Comparison of ENCODE assay signal across 8 mouse cellular contexts in the genomic region with DNA sequence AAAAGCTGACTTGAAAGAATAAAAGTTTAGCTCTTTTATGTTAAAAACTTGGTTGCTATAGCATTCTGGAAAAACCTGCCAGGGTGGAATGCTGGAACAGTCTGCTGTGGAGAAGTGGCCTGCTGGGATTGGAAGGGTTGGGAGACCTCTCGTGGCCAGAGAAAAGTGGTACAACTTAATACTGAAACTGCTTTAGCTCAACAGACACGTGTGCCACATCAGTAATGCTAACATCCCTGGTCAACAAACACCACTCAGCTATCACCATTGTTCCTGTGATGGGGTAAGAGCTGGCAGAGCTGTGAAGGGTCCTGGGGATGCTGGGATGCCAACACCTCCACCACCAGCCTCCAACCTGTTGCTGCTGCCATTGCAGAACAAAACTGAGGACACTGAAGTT. TPM values are rescaled to one million over a fixed set of nuclear protein-coding genes. Genes with fewer than 3 reads are reported as not detected.
DNase-seq lines count a peak whose midpoint lies in the region; ATAC-seq lines count a peak whose summit lies in the region.

No protein-coding gene starts in this region.

- H3K4me1 ChIP-seq in heart, embryonic 12.5 days (replicated peaks), result no peaks in the 10 kb centered on the region
- H3K4me1 ChIP-seq in kidney, embryonic 16.5 days (ENCODE audit: insufficient read depth, low read length), result no peaks in the 10 kb centered on the region

- H3K27ac ChIP-seq in heart, embryonic 12.5 days (ENCODE audit: poor library complexity, severe bottlenecking), result no peak overlapping the region
- no peak overlapping the region for H3K27ac ChIP-seq in kidney, embryonic 16.5 days (ENCODE audit: low read length)

- H3K9ac ChIP-seq in heart, embryonic 12.5 days, result no peak overlapping the region
- no peak overlapping the region for H3K9ac ChIP-seq in kidney, embryonic 16.5 days (replicated peaks; ENCODE audit: low read length)

- H3K4me2 ChIP-seq in heart, embryonic 12.5 days, result no peak overlapping the region
- H3K4me2 ChIP-seq in kidney, embryonic 16.5 days (replicated peaks; ENCODE audit: low read depth, low read length), result no peak overlapping the region

- WGBS in heart, embryonic 12.5 days, result 4% methylated on average over 2 of the region's 2 CpGs
- 8% methylated on average over 2 of the region's 2 CpGs for WGBS in kidney, embryonic 16.5 days

- no peaks in the 10 kb centered on the region for H3K9me3 ChIP-seq in heart, embryonic 12.5 days (replicated peaks)
- no peaks in the 10 kb centered on the region for H3K9me3 ChIP-seq in kidney, embryonic 16.5 days (ENCODE audit: low read length)

- no peaks in the 10 kb centered on the region for H3K27me3 ChIP-seq in heart, embryonic 12.5 days (replicated peaks)
- H3K27me3 ChIP-seq in kidney, embryonic 16.5 days (ENCODE audit: insufficient read depth, low read length), result no peaks in the 10 kb centered on the region

- peak; percentile 48; the same call in 1 of the 2 replicates for ATAC-seq in heart, embryonic 12.5 days (ENCODE audit: insufficient number of reproducible peaks, low FRiP score)
- peak; percentile 70; the same call in 1 of the 2 replicates for ATAC-seq in kidney, embryonic 16.5 days (ENCODE audit: low FRiP score, low TSS enrichment)

- peak; percentile 39 for DNase-seq in 416B (ENCODE audit: low read depth)
- DNase-seq in MN1 (ENCODE audit: low spot score), result peak; percentile 77
- peak; percentile 66 to 69 for DNase-seq in cerebellum, postnatal 14 days
- DNase-seq in lung, adult 18-20 months, result peak; percentile 31 to 57
- peak; percentile 75 for DNase-seq in retina, embryonic 14.5 days (ENCODE audit: low spot score)
- DNase-seq in thymus, postnatal 0 days (ENCODE audit: low spot score), result no peak

- no peaks in the 10 kb centered on the region for H3K36me3 ChIP-seq in heart, embryonic 12.5 days
- H3K36me3 ChIP-seq in kidney, embryonic 16.5 days (ENCODE audit: insufficient read depth, low read length), result no peaks in the 10 kb centered on the region

- no peak overlapping the region for H3K4me3 ChIP-seq in heart, embryonic 12.5 days
- H3K4me3 ChIP-seq in kidney, embryonic 16.5 days (ENCODE audit: low read length), result no peak overlapping the region

RNA-seq across cellular contexts. Expression of gene Tspyl4, which starts 31.1 kb away (rescaled TPM):
- polyA plus RNA-seq in heart, embryonic 12.5 days (2016; fragmentation: Nextera tagmentation; extraction: Ambion mirVana), result 25.6 and 27.5 TPM in 2 replicates
- polyA plus RNA-seq in kidney, embryonic 16.5 days (2015; fragmentation: Nextera tagmentation; extraction: Ambion mirVana), result 10.7 and 12.3 TPM in 2 replicates
- 31.0 and 32.9 TPM in 2 replicates for polyA plus RNA-seq in thymus, postnatal 0 days (2015; fragmentation: Nextera tagmentation; extraction: Ambion mirVana)

RNA-seq across cellular contexts. Expression of gene Tspyl1, which starts 46.3 kb away (rescaled TPM):
- 81.2 and 85.1 TPM in 2 replicates for polyA plus RNA-seq in heart, embryonic 12.5 days (2016; fragmentation: Nextera tagmentation; extraction: Ambion mirVana)
- polyA plus RNA-seq in kidney, embryonic 16.5 days (2015; fragmentation: Nextera tagmentation; extraction: Ambion mirVana), result 54.9 and 62.6 TPM in 2 replicates
- 77.6 and 82.6 TPM in 2 replicates for polyA plus RNA-seq in thymus, postnatal 0 days (2015; fragmentation: Nextera tagmentation; extraction: Ambion mirVana)
